Mouse (Mus musculus) brain, embryonic 14.5 days (tissue): Measurements from ENCODE around the gene Cntn2.

Experiments
- CTCF ChIP-seq: fragments of 200-500 bp; IDR thresholded peaks from 2 replicates; pipeline ENCODE4 v1.5.1; 2012; ENCODE audit warnings: inconsistent platforms, mild to moderate bottlenecking, moderate library complexity, borderline replicate concordance; ENCODE audit not compliant: insufficient read depth, insufficient read length; ENCODE audit errors: extremely low read depth
- POLR2A ChIP-seq: fragments of 200-500 bp; IDR thresholded peaks from 2 replicates; pipeline ENCODE4 v1.6.1; 2012; ENCODE audit warnings: mild to moderate bottlenecking, inconsistent platforms, borderline replicate concordance; ENCODE audit not compliant: poor library complexity, insufficient read depth, insufficient read length, severe bottlenecking; ENCODE audit errors: extremely low read depth

DNA sequence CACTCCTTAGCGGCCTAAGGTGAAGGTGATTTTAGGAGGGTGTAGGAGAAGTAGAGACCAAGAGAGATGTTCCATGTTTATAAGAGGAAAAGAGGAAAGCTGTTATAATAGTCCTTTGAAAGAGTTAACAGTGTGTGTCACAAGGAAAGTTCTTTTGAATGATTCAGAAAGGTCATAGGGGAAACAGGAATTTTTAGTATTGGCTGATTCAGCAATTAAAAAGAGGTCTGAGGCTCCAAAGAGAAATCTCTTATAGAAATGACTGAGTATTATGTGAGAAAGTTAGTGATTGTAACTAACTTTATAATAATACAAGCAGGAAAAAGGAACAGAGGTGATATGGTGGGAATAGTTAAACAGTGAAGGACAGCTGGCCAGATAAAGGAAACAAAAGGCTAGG lies 63.6 kb downstream of the Cntn2 start:
- TF ChIP-seq CTCF (no peak), POLR2A (no peak)
